Mouse (Mus musculus) liver, embryonic 14.5 days (tissue): Measurements from ENCODE around the gene Sec16a.

Source experiments
- CTCF ChIP-seq: IDR thresholded peaks from 2 replicates; pipeline ENCODE4 v1.5.1; 2016; ENCODE audit warnings: antibody characterized with exemption, low read depth, control low read depth
- EP300 ChIP-seq: IDR thresholded peaks from 2 replicates; pipeline ENCODE4 v1.6.1; 2016; ENCODE audit warnings: antibody characterized with exemption, low read depth

- no peak for TF ChIP-seq CTCF
- TF ChIP-seq EP300 = no peak
Measured at GRCm38 (mm10) chr2:26368572-26368971, 76.4 kb downstream of the Sec16a start.
